Mouse (Mus musculus) urinary bladder, postnatal 36 days (tissue): Measurements from ENCODE around the gene Bbs10.

Experiments
- DNase-seq, 2 experiments: peaks; one replicate each; pipeline ENCODE4 v3.0.0; 2022; ENCODE audit warnings: low spot score in 2 of 2, mixed read lengths in 1 of 2

The Bbs10 gene

GRCm38 (mm10) chr10:111298140-111299098, at the start of gene Bbs10:
TSS of gene Bbs10 (plus strand) at chr10:111298679.
- DNase-seq: peak; percentile 91 to 95

GRCm38 (mm10) chr10:111250192-111250591, 48.3 kb upstream of the Bbs10 start:
- no peak for DNase-seq

- DNase-seq: no peak
Observed at GRCm38 (mm10) chr10:111251666-111252065, 46.8 kb upstream of the Bbs10 start.

- DNase-seq: no peak
Observed at GRCm38 (mm10) chr10:111255228-111255627, 43.3 kb upstream of the Bbs10 start.

GRCm38 (mm10) chr10:111256156-111256555, 42.3 kb upstream of the Bbs10 start:
- no peak for DNase-seq

GRCm38 (mm10) chr10:111257358-111257757, 41.1 kb upstream of the Bbs10 start:
- DNase-seq: no peak

GRCm38 (mm10) chr10:111258256-111258655, 40.2 kb upstream of the Bbs10 start:
- DNase-seq: no peak

- no peak for DNase-seq
Observed at GRCm38 (mm10) chr10:111271687-111272086, 26.8 kb upstream of the Bbs10 start.

- no peak for DNase-seq
Observed at GRCm38 (mm10) chr10:111272905-111273304, 25.6 kb upstream of the Bbs10 start.

GRCm38 (mm10) chr10:111273463-111274088, 24.9 kb upstream of the Bbs10 start:
- no peak for DNase-seq

- DNase-seq: no peak
Observed at GRCm38 (mm10) chr10:111275822-111276221, 22.7 kb upstream of the Bbs10 start.

- DNase-seq: no peak
Observed at GRCm38 (mm10) chr10:111297631-111298030, 848 bp upstream of the Bbs10 start.

GRCm38 (mm10) chr10:111299591-111299990, 1.1 kb downstream of the Bbs10 start:
- DNase-seq: no peak

GRCm38 (mm10) chr10:111301041-111301440, 2.6 kb downstream of the Bbs10 start:
- DNase-seq: no peak

GRCm38 (mm10) chr10:111302486-111302885, 4.0 kb downstream of the Bbs10 start:
- no peak for DNase-seq

GRCm38 (mm10) chr10:111308850-111309501, 10.5 kb downstream of the Bbs10 start:
- no peak for DNase-seq

- DNase-seq: no peak
Observed at GRCm38 (mm10) chr10:111313282-111313681, 14.8 kb downstream of the Bbs10 start.

GRCm38 (mm10) chr10:111314636-111315395, 16.3 kb downstream of the Bbs10 start:
- peak in 1 of 2 experiments; percentile 10 for DNase-seq

GRCm38 (mm10) chr10:111315940-111316339, 17.5 kb downstream of the Bbs10 start:
- DNase-seq: no peak

GRCm38 (mm10) chr10:111318021-111318420, 19.5 kb downstream of the Bbs10 start:
- no peak for DNase-seq

- no peak for DNase-seq
Observed at GRCm38 (mm10) chr10:111318805-111319500, 20.5 kb downstream of the Bbs10 start.
